Mouse (Mus musculus): ENCODE measurements at regions not wholly inside any gene's neighbourhood (a gene's known extent, or its start where the extent isn't known, plus 50 kb on each side); places are given as distances from the start of the nearest gene placed in this dataset. TPM values are rescaled to one million over a fixed set of nuclear protein-coding genes. Genes with fewer than 3 reads are reported as not detected.

DNA sequence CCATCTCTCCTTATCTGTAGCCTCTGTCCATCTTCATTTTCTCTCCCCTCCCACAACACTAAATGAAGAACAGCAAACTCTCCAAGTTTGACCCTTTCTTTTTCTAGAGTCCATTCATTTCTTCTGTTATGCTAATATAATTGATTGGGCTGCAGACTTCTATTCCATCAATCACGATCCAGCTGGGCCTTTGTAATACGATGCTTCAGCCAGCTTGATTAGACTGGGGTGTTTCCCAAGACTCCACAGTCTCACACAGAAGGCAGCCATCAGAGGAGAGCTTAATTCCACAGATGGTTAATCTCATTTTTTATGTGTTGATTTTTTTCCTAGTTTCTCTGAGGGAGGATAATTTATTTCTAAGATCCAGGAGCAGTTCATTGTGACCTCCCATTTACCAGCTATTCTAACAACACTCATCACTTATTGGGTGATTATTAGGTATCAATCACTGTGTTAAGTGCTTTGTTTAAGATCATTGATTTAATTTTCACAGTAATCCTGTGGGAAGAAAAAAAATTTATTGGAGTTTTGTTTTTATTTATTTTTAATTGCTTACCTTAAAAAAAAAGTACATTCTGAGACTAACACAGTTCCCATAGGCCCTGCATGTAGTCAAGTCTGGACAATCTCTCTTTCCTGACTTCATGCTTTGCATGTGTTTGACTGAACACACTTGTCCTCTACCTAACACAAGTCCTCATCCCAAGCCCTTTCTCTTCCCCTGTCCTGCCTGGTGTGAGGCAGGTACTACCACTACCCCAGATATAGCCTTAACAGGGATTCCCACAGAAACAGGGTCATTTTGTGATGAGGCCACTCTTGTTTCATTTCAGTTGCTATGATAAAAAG is 925.5 kb downstream of the Ntrk3 start:
- WGBS: 8% methylated on average over 2 of the region's 2 CpGs
- peak; percentile 71; the same call in 1 of the 2 replicates for ATAC-seq (ENCODE audit: low FRiP score)
- H3K9me3 ChIP-seq: no peaks in the 10 kb centered on the region
- no peak overlapping the region for H3K9ac ChIP-seq
- no peak overlapping the region for H3K4me2 ChIP-seq
- H3K4me3 ChIP-seq: no peak overlapping the region
- no peaks in the 10 kb centered on the region for H3K36me3 ChIP-seq
- H3K27ac ChIP-seq: no peak overlapping the region
- no peaks in the 10 kb centered on the region for H3K27me3 ChIP-seq
- 0 out of 2 replicates have a peak, but pooled peaks cover 2% of the 10 kb centered on the region for H3K4me1 ChIP-seq (replicated peaks)

DNA sequence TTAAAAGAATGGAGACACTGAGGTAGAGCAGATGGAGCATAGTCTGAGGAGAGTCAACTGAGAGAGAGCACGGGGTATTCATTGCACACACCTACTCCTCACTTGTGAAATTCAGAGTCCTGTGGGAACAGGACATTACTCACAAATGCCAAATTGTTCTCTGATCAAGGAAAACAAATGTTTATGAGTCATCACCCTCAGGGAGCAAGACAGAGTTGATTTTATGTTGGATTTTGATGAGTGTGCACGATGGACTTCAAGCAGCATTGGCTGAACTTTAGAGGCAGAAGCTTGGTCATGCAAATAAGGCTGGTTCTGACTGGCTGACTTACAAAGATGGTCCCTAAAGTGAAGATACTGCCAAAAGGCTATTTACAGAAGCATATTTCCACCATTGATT is 951.0 kb downstream of the Ntrk3 start:
- H3K4me1 ChIP-seq (replicated peaks): no peaks in the 10 kb centered on the region
- no peaks in the 10 kb centered on the region for H3K27me3 ChIP-seq
- H3K27ac ChIP-seq: no peak overlapping the region
- no peak overlapping the region for H3K4me3 ChIP-seq
- no peak overlapping the region for H3K9ac ChIP-seq
- ATAC-seq (ENCODE audit: low FRiP score): no peak
- whole genome bisulfite sequencing: 66% methylated on average over 2 of the region's 2 CpGs
- H3K9me3 ChIP-seq: no peaks in the 10 kb centered on the region
- no peaks in the 10 kb centered on the region for H3K36me3 ChIP-seq
- no peak overlapping the region for H3K4me2 ChIP-seq

DNA sequence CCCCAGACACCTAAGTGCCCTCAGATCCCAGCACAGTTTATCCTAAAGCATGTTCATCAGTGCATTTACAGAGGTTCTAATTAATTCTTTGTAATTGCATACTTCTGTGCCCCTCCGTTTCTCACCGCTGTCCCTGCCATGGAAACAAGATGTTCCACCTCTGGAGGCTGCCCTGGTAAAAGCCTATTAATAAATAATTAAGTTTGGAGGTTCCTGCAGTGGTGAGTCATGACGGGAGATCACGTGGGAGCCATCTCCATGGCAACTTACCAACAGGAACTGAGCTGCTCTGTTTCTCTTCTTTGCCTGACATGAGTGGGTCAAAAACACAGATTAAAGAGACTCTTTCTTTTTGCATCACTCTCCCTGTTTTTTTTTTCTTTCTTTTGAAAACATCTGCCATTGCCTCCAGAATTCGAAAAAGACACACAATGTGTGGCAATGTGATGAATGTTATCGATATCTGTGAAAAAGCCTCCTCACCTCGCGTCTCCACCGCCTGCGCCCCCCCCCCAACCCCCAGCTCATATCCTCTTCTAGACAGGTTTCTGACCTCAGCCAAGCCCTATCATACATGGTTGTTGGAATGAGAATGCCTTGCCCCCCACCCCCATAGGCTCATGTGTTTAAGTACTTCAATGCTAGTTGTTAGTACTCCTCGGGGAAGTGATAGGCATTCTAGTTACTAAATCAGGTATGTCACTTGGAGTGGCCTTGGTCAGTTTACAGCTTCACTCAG is 965.9 kb downstream of the Ntrk3 start:
- Histone ChIP-seq H3K9ac (no peak overlapping the region; the same call in 1 of the 2 replicates), H3K27me3 (no peaks in the 10 kb centered on the region), H3K4me2 (peak overlapping the region; percentile 42), H3K4me3 (peak overlapping the region; percentile 15; the same call in 1 of the 2 replicates), H3K27ac (peak overlapping the region; percentile 30), H3K9me3 (no peaks in the 10 kb centered on the region), H3K4me1 (replicated peaks) (peaks cover 18% of the 10 kb centered on the region), H3K36me3 (no peaks in the 10 kb centered on the region)
- WGBS: 42% methylated on average over 11 of the region's 11 CpGs
- peak; percentile 91 for ATAC-seq (ENCODE audit: low FRiP score)

DNA sequence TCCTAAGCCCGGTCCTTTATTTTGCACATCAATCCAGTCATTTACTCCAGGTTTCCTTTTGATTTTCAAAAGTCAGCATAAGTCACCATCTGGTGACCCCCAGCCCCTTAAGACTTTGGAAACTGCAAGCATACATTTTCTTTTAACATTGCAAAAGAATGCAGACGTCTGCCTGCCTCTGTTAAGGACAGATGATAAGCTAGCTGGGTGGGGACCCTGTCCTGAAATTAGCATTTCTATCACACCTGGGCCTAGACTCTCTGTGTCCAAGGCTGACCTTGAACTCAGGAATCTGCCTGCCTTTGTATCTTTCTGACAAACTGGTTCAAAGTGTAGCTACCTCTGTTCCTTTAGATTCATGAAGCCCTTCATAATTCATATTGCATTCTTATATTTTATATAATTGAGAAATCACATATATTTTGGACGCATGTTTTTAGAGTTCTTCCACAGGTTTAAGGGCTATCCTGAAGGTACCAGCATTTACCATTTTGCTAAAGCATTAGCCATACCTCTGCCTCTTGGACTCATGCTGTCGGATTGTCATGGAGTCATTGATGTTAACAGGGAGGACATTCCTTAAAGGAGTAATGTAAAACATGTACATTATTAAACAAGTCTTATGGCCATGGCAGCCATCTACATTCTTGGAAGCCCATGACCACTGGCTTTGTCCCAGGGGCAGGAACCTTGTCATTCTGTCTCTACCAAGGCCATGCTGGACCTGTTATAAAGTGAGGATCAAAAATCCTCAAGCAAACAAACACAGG is 998.6 kb downstream of the Ntrk3 start:
- no peaks in the 10 kb centered on the region for H3K4me1 ChIP-seq (replicated peaks)
- ATAC-seq (ENCODE audit: low FRiP score): no peak
- WGBS: 78% methylated on average over 4 of the region's 4 CpGs
- H3K36me3 ChIP-seq: no peaks in the 10 kb centered on the region
- no peak overlapping the region for H3K4me2 ChIP-seq
- H3K27me3 ChIP-seq: no peaks in the 10 kb centered on the region
- no peak overlapping the region for H3K4me3 ChIP-seq
- no peaks in the 10 kb centered on the region for H3K9me3 ChIP-seq
- H3K27ac ChIP-seq: no peak overlapping the region
- H3K9ac ChIP-seq: no peak overlapping the region

Small RNAs in the stretch of these regions (microRNA-seq; reads per million reads assigned to microRNA genes)
- gene Gm44358: not detected

All from hindbrain, embryonic 13.5 days (tissue).